Mouse (Mus musculus): ENCODE data around the gene Prkab2. TPM values are rescaled to one million over a fixed set of nuclear protein-coding genes. Genes with fewer than 3 reads are reported as not detected.

The Prkab2 gene
- 24.5 TPM for polyA plus RNA-seq (2014; fragmentation: Illumina TruSeq; extraction: RNeasy Lipid Tissue Mini Kit (QIAGEN cat#74804); ENCODE audit: low read depth, low replicate concordance)

DNA sequence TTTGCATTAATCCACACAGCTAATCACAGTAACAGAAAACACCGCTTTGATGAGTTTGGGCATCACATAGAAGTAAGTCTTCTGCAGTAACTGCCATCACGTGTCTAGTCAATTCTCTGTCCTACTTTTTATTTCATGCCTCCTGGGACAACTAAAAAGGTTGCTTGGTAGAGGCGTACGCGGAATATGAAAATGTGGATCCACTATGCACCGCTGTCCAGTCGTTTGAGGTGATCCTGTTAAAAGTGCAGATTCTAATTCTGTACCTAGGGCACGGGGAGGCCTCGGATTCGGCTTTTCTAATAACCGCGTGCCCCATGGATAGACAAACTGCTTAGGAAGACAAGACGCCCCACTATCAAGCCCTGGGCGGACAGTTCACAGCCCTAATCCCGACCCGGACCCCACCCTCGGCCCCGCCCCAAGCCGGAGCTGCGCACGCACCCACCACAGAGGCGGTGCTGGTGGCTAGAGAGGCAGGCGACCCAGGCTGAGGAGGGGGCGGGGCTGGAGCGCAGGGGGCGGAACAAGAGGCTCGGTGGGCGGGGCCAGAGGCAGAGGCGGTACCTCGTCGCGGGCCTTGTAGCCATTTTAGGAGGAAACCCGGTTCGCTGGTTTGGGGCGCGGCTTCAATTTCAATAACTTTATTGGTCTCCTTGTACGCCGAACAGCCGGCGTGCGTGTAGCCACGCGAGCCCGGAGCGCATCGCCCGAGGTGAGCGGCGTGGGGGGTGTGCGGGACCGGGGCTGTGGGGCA lies at the start of gene Prkab2:
Gene Prkab2 (plus strand): TSS at position 539 of the 757 bp plus-strand sequence.

DNA sequence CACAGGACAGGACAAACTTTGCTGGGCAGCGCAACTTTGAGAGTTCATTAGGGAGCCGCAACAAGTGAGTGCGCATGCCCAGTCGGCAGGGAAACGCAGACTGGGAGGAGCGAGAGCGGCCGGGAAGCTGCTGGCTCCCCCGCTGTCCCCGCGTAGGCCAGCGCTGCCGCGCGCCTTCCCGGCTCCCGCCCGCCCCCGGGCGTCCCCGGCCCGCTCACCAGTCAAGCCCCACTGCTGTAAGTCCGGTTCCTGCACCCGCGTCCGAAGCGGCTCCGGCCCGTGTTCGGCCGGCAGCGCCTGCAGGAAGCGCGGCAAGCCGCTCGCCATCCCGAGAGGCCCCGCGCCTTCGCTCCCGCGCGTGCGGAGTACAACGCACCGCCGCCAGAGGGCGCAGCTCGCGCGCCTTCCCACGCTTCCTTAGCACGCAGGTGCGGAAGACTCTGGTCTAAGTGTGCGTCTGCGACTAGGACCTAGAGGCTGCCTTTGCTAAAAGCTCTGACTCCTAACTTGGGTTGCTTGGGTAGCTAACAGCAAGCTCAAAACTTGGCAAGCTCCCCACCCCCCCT lies 48.1 kb upstream of the Prkab2 start, which contains the start of gene Chd1l:
Gene Chd1l (minus strand): TSS at position 359 of the 566 bp plus-strand sequence.

DNA sequence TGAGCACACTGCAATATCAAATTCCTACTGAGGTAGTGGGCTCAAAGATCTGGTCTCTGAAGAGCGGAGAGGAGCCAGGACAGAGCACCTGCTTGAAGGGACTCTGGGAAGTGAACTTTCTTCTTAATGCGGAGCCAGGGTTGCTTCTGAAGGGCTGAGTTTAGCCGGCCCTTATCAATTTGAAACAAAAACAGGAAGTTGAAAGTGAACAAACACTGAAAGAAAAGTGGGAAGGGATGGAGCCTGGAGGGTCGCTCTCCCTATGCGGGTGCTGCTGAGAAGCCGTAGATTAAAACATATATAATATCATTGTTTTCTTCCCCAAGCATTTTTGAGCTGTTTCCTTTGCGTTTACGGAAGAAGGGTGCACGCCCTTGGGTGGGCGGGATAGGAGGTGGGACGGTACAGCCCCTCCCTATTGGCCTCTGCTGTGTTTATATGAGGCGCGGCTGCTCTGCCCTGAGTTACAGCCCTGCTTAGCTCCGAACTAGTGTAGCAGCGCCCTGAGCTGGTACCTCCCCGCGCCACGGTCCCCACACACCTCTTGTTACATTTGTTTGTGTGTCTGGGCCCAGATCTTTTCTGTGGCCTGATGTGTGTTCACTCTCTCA lies 29.5 kb upstream of the Prkab2 start, which contains the start of gene Fmo5:
Gene Fmo5 (plus strand): TSS at position 414 of the 611 bp plus-strand sequence.

DNA sequence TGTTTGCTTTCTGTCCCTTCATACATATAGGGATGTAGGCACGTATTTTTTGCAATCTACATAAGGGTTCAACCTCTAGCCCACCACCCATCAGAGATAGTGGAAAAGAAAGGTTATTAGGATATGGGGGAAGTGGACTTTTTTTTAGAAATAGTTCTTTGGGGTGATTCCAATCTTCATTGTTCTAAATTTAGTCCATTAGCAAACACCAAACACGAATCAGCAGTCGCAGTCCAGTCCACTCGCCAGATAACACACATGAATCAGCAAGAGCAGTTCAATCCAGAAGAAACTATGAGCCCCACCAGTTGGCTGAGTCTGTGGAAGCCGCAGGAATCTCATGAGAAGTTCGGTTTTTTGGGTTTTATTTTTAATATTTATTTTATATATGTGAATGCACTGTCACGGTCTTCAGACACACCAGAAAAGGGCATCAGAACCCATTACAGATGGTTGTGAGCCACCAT lies 16.7 kb downstream of the Prkab2 start, which contains the start of gene Gm17651:
Gene Gm17651 (minus strand): TSS at position 51 of the 467 bp plus-strand sequence.

Other genes starting within 250 kb of the Prkab2 start
- gene Olfr1402, start 236.2 kb upstream of the Prkab2 start, polyA plus RNA-seq (2014; fragmentation: Illumina TruSeq; extraction: RNeasy Lipid Tissue Mini Kit (QIAGEN cat#74804); ENCODE audit: low read depth, low replicate concordance) = not detected
- 6.2 TPM for gene Chd1l, start 48.0 kb upstream of the Prkab2 start, polyA plus RNA-seq (2014; fragmentation: Illumina TruSeq; extraction: RNeasy Lipid Tissue Mini Kit (QIAGEN cat#74804); ENCODE audit: low read depth, low replicate concordance)
- 27.7 TPM for gene Fmo5, start 29.4 kb upstream of the Prkab2 start, polyA plus RNA-seq (2014; fragmentation: Illumina TruSeq; extraction: RNeasy Lipid Tissue Mini Kit (QIAGEN cat#74804); ENCODE audit: low read depth, low replicate concordance)
- gene Gm17651, start 16.5 kb downstream of the Prkab2 start, polyA plus RNA-seq (2014; fragmentation: Illumina TruSeq; extraction: RNeasy Lipid Tissue Mini Kit (QIAGEN cat#74804); ENCODE audit: low read depth, low replicate concordance) = not detected
- gene Pde4dip, start 230.5 kb downstream of the Prkab2 start, polyA plus RNA-seq (2014; fragmentation: Illumina TruSeq; extraction: RNeasy Lipid Tissue Mini Kit (QIAGEN cat#74804); ENCODE audit: low read depth, low replicate concordance) = 64.9 TPM
- gene Sec22b, start 243.0 kb downstream of the Prkab2 start, polyA plus RNA-seq (2014; fragmentation: Illumina TruSeq; extraction: RNeasy Lipid Tissue Mini Kit (QIAGEN cat#74804); ENCODE audit: low read depth, low replicate concordance) = 73.1 TPM

All from sigmoid colon, adult 10 weeks (tissue).